Mouse (Mus musculus): ENCODE data around the gene Srr.

Gene Srr

GRCm38 (mm10) chr11:74863471-74863870, 62.3 kb downstream of the Srr start:
- no peak for DNase-seq (ENCODE audit: low spot score)

- DNase-seq (ENCODE audit: low spot score): no peak
Observed at GRCm38 (mm10) chr11:74862129-74862528, 63.6 kb downstream of the Srr start.

- DNase-seq (ENCODE audit: low spot score): no peak
Observed at GRCm38 (mm10) chr11:74857756-74858155, 68.0 kb downstream of the Srr start.

All from testis, postnatal 14 days (tissue).